Mouse (Mus musculus): ENCODE measurements around the gene A2ml1. TPM values are rescaled to one million over a fixed set of nuclear protein-coding genes. Genes with fewer than 3 reads are reported as not detected.

The A2ml1 gene
- polyA plus RNA-seq, 1 experiment from 2014 or later: 4.4 TPM

DNA sequence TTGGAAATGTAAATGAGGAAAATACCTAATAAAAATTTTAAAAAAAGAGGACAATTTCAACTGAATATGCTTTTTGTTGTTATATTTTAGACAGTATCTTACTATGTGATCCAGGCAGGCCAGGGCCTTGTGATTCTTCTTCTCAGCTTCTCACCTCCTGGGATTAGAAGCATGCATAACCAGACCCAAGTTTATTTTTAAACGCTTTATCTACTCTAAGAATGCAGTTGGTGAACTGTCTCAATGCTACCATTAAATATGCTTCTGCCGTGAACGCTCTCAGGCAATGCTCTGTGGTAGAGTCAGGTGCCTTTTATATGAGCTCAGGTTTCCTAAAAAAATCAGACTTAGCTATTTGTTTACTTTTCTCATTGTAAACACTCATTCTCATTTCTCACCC, 58.0 kb downstream of the A2ml1 start:
- Histone ChIP-seq H3K4me2 (no peak overlapping the region), H3K9me3 (replicated peaks) (0 out of 2 replicates have a peak, but pooled peaks cover 3% of the 10 kb centered on the region), H3K4me3 (replicated peaks) (no peak overlapping the region), H3K36me3 (0 out of 2 replicates have a peak, but pooled peaks cover 3% of the 10 kb centered on the region), H3K4me1 (replicated peaks) (no peaks in the 10 kb centered on the region), H3K27ac (no peak overlapping the region), H3K9ac (no peak overlapping the region), H3K27me3 (no peaks in the 10 kb centered on the region)
- no peak for DNase-seq
- ATAC-seq (ENCODE audit: low read depth): no peak
- 80% methylated on average over 3 of the region's 3 CpGs for WGBS (ENCODE audit: insufficient replicate concordance)

DNA sequence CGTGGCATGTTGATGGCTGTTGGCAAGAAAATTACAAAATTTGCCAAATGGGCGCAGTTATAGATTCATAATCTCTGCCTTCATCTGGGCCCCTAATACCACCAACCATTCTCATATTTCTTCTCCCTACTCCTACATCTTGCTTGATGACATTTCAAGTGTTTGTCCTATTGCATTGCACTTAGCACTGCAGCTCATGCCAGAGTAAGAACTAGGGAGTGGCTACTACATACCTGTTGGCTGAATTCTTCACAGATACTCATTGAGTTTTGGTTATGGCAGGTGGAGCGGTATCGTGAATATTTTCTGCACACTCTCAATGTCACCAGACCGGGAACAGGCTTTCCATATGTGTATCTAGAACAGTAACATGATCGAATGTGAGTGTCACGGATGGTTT, 62.2 kb downstream of the A2ml1 start:
- no peaks in the 10 kb centered on the region for H3K9me3 ChIP-seq (replicated peaks)
- WGBS (ENCODE audit: insufficient replicate concordance): 72% methylated on average over 7 of the region's 7 CpGs
- DNase-seq: no peak
- no peak overlapping the region for H3K9ac ChIP-seq
- peaks cover 7% of the 10 kb centered on the region; the same call in 1 of the 2 replicates for H3K36me3 ChIP-seq
- H3K4me1 ChIP-seq (replicated peaks): no peaks in the 10 kb centered on the region
- H3K27ac ChIP-seq: no peak overlapping the region
- no peaks in the 10 kb centered on the region for H3K27me3 ChIP-seq
- no peak overlapping the region for H3K4me3 ChIP-seq (replicated peaks)
- no peak for ATAC-seq (ENCODE audit: low read depth)
- no peak overlapping the region for H3K4me2 ChIP-seq

DNA sequence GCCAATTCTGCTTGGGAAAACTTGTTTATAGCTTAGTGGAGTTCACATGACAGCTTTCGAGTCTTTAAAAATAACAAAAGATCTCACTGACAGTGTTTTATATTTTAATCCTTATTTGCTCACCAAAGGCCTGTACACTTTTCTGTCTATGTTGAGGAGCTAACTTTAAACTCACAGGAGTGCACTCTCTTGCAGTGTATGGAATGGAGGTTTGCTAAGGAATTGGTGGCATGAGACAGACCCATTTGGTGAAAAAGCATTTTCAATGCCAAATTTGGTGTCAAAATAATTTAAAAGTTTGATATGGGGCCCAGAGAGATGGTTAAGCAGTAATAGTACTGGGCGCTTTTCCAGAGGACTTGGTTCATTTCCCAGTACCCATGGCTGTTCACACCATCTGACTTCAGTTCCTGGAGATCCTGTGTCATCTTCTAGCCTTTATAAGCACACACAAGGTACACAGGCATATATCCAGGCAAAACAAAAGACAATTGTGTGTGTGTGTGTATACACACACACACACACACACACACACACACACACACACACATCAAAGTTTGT, 75.7 kb downstream of the A2ml1 start:
- WGBS (ENCODE audit: insufficient replicate concordance): 71% methylated on average over 2 of the region's 2 CpGs
- no peaks in the 10 kb centered on the region for H3K36me3 ChIP-seq
- H3K4me3 ChIP-seq (replicated peaks): no peak overlapping the region
- no peak overlapping the region for H3K27ac ChIP-seq
- H3K9ac ChIP-seq: no peak overlapping the region
- DNase-seq (no peak), ATAC-seq (ENCODE audit: low read depth) (no peak)
- H3K9me3 ChIP-seq (replicated peaks): no peaks in the 10 kb centered on the region
- no peaks in the 10 kb centered on the region for H3K27me3 ChIP-seq
- no peak overlapping the region for H3K4me2 ChIP-seq
- H3K4me1 ChIP-seq (replicated peaks): no peaks in the 10 kb centered on the region

DNA sequence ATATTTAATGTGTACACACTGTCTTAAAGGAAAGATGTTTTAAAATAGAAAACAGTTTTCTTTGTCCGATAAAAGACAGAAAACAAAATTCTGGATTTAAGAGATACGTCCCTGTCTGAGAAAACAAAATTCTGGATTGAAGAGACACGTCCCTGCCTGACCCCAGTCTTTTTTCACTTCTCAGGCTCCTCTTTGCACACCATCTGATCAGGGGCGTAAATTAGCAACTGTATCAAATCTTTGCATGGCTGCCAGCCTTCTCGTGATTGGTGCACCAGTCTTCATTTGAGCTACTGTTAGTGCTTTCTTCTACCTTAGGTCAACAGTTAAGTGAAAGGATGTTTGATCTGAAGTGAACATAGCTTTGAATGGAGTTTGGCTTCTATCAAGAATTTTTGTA, 76.7 kb downstream of the A2ml1 start:
- no peak for DNase-seq
- Histone ChIP-seq H3K4me3 (replicated peaks) (no peak overlapping the region), H3K4me2 (no peak overlapping the region), H3K9me3 (replicated peaks) (no peaks in the 10 kb centered on the region), H3K27me3 (no peaks in the 10 kb centered on the region), H3K36me3 (no peaks in the 10 kb centered on the region), H3K9ac (no peak overlapping the region), H3K4me1 (replicated peaks) (no peaks in the 10 kb centered on the region), H3K27ac (no peak overlapping the region)
- WGBS (ENCODE audit: insufficient replicate concordance): 62% methylated on average over 5 of the region's 5 CpGs
- ATAC-seq (ENCODE audit: low read depth): no peak

DNA sequence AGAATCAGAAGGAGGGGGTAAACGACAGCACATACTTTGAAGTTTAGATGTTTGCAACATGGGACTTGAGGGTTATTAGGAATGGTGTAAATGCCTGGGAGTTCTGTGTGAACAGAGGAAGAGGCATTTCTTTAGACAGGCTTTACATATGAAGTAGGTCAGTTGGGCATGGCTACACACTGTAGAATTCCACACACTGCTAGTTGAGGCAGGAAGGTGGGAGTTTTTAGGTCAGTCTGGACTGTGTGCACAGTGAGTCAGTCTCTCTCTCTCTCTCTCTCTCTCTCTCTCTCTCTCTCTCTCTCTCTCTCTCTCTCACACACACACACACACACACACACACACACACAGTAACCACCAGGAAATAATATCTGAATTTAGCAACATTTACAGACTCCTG, 86.1 kb downstream of the A2ml1 start:
- Histone ChIP-seq H3K27ac (no peak overlapping the region), H3K27me3 (no peaks in the 10 kb centered on the region), H3K36me3 (no peaks in the 10 kb centered on the region), H3K4me1 (replicated peaks) (no peaks in the 10 kb centered on the region), H3K4me2 (no peak overlapping the region), H3K4me3 (replicated peaks) (no peak overlapping the region), H3K9me3 (replicated peaks) (no peaks in the 10 kb centered on the region), H3K9ac (no peak overlapping the region)
- ATAC-seq (ENCODE audit: low read depth) (no peak), DNase-seq (no peak)
- 63% methylated on average over 1 of the region's 1 CpGs for WGBS (ENCODE audit: insufficient replicate concordance)

DNA sequence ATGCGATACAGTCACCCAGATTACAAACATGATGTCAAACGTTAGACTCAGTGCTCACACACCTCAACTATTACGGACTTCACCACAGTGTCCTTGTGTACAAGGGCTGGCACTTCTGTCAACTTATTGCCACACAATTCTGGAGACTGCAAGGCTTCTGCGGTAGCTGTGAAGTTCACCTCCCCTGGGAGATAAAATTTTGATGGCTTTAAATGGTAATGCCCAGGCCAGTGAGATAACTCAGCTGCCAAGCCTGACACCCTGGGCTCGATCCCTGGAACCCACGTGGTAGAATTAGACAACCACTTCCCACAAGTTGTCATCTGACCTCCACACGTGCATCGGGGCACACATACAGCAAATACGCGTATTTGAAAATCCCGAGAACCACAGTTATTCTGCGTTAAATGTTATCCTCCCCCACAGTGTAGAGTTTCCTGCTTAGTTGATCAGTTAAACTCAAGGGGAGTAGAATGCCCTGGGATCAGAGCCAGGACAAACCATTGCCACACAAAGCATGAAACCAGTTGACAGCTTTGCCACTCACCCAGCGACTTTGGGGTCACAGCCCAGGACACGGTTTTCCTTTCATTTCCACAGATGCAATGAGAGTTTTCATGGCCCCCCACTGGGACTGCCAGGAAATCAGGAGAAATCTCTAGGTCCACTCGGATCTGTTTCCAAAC, 86.6 kb downstream of the A2ml1 start:
- Histone ChIP-seq H3K4me1 (replicated peaks) (no peaks in the 10 kb centered on the region), H3K4me2 (no peak overlapping the region), H3K27ac (no peak overlapping the region), H3K9ac (no peak overlapping the region), H3K4me3 (replicated peaks) (no peak overlapping the region), H3K36me3 (peaks cover 2% of the 10 kb centered on the region; the same call in 1 of the 2 replicates), H3K27me3 (no peaks in the 10 kb centered on the region), H3K9me3 (replicated peaks) (no peaks in the 10 kb centered on the region)
- WGBS (ENCODE audit: insufficient replicate concordance): 58% methylated on average over 15 of the region's 15 CpGs
- ATAC-seq (ENCODE audit: low read depth) (no peak), DNase-seq (no peak)

DNA sequence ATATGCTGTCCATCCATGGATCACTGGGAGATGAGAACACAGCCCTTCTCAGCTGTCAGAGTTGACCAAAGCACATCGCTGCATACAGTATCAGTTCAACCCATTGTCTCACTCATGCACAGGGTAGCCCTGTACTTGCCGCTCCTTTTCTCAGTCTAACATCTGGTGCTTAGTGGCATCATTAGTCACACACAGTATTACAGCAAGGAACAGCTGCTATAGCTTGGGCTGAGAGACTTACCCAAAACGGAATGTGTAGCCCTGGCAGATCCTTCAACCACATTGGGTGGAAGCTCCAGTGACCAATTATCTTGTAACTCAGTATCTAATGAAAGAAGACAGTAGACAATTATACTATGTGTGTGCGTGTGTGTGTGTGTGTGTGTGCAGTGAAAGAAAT, 89.5 kb downstream of the A2ml1 start:
- Histone ChIP-seq H3K9me3 (replicated peaks) (no peaks in the 10 kb centered on the region), H3K9ac (no peak overlapping the region), H3K27ac (no peak overlapping the region), H3K27me3 (no peaks in the 10 kb centered on the region), H3K36me3 (peaks cover 9% of the 10 kb centered on the region; the same call in 1 of the 2 replicates), H3K4me1 (replicated peaks) (no peaks in the 10 kb centered on the region), H3K4me2 (no peak overlapping the region), H3K4me3 (replicated peaks) (no peak overlapping the region)
- no peak for ATAC-seq (ENCODE audit: low read depth)
- WGBS (ENCODE audit: insufficient replicate concordance): 71% methylated on average over 4 of the region's 4 CpGs
- DNase-seq: no peak

DNA sequence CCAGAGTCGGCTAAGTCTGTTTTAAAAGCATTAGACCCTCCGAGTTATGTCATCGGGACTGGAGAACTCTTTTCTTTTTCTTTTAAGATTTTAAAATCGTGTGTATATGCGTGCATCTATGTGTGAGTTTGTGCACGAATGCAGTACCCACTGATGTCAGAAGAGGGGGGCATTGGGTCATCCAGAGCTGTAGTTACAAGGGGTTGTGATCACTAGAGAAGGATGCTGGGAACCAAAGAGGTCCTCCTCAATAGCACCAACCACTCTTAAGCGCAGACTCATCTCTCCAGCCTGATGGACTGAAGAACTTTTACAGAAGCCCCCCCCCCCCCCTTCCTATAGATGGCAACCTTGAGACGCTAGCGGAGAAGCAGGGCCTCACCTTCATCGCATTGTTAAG, 91.3 kb downstream of the A2ml1 start:
- Histone ChIP-seq H3K4me3 (replicated peaks) (no peak overlapping the region), H3K36me3 (peaks cover 9% of the 10 kb centered on the region; the same call in 1 of the 2 replicates), H3K4me2 (no peak overlapping the region), H3K27ac (no peak overlapping the region), H3K4me1 (replicated peaks) (no peaks in the 10 kb centered on the region), H3K9me3 (replicated peaks) (no peaks in the 10 kb centered on the region), H3K9ac (no peak overlapping the region), H3K27me3 (no peaks in the 10 kb centered on the region)
- no peak for ATAC-seq (ENCODE audit: low read depth)
- 76% methylated on average over 10 of the region's 10 CpGs for WGBS (ENCODE audit: insufficient replicate concordance)
- no peak for DNase-seq

Other genes with a start within 250 kb of the A2ml1 start
- gene Tulp3, start 225.8 kb downstream of the A2ml1 start, polyA plus RNA-seq (2015; fragmentation: Nextera tagmentation; extraction: Ambion mirVana): 2.5 TPM in 2 replicates
- 64.3 and 70.5 TPM in 2 replicates for gene Rhno1, start 218.7 kb downstream of the A2ml1 start, polyA plus RNA-seq (2015; fragmentation: Nextera tagmentation; extraction: Ambion mirVana)
- 12.2 and 14.7 TPM in 2 replicates for gene Foxm1, start 218.6 kb downstream of the A2ml1 start, polyA plus RNA-seq (2015; fragmentation: Nextera tagmentation; extraction: Ambion mirVana)
- not detected in 2 replicates for gene Tex52, start 206.2 kb downstream of the A2ml1 start, polyA plus RNA-seq (2015; fragmentation: Nextera tagmentation; extraction: Ambion mirVana)
- gene Gm44596, start 206.1 kb downstream of the A2ml1 start, polyA plus RNA-seq (2015; fragmentation: Nextera tagmentation; extraction: Ambion mirVana): not detected in 2 replicates
- gene Nrip2, start 182.3 kb downstream of the A2ml1 start, polyA plus RNA-seq (2015; fragmentation: Nextera tagmentation; extraction: Ambion mirVana): 1.4 and 1.6 TPM in 2 replicates
- gene Itfg2, start 156.7 kb downstream of the A2ml1 start, polyA plus RNA-seq (2015; fragmentation: Nextera tagmentation; extraction: Ambion mirVana): 13.4 and 16.1 TPM in 2 replicates
- 273 and 316 TPM in 2 replicates for gene Fkbp4, start 142.9 kb downstream of the A2ml1 start, polyA plus RNA-seq (2015; fragmentation: Nextera tagmentation; extraction: Ambion mirVana)
- gene Pzp, start 54.9 kb downstream of the A2ml1 start, polyA plus RNA-seq (2015; fragmentation: Nextera tagmentation; extraction: Ambion mirVana): 64.5 and 76.6 TPM in 2 replicates
- gene Klrb1a, start 41.9 kb upstream of the A2ml1 start, polyA plus RNA-seq (2015; fragmentation: Nextera tagmentation; extraction: Ambion mirVana): 0.23 and 0.29 TPM in 2 replicates
- gene Clec2h, start 80.8 kb upstream of the A2ml1 start, polyA plus RNA-seq (2015; fragmentation: Nextera tagmentation; extraction: Ambion mirVana): not detected in 2 replicates
- not detected in 2 replicates for gene Klrb1, start 141.5 kb upstream of the A2ml1 start, polyA plus RNA-seq (2015; fragmentation: Nextera tagmentation; extraction: Ambion mirVana)
- 0.08 and 0.10 TPM in 2 replicates for gene Klrb1c, start 207.6 kb upstream of the A2ml1 start, polyA plus RNA-seq (2015; fragmentation: Nextera tagmentation; extraction: Ambion mirVana)
- 0.20 TPM in 1 of 2 replicates, not detected in the other for gene Gm44511, start 244.7 kb upstream of the A2ml1 start, polyA plus RNA-seq (2015; fragmentation: Nextera tagmentation; extraction: Ambion mirVana)
- gene Klrb1b, start 244.7 kb upstream of the A2ml1 start, polyA plus RNA-seq (2015; fragmentation: Nextera tagmentation; extraction: Ambion mirVana): 0.09 TPM in 1 of 2 replicates, not detected in the other